Mouse (Mus musculus): ENCODE results near the gene Cldnd1. TPM values are rescaled to one million over a fixed set of nuclear protein-coding genes. Genes with fewer than 3 reads are reported as not detected.

Cldnd1 gene
- polyA plus RNA-seq, 1 experiment = 0.21 TPM

DNA sequence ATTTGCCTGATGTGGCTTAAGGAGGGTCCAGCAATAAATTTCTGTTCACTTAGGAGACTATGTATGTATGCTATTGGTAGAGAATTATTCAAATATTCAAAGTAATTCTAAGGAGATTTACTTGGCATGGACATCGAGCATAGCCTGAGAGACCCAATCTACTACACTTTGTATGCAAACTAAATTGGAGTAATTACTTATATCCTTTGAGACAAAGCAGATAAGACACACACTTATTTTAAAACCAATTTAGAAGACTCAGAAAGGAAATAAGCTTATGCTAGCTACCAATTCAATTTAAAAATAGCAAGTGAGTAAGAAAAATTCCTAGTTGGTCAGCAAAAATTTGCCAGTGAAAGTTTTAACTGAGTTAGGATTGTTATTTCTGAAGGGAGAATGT, 35.4 kb downstream of the Cldnd1 start, which contains the start of gene Olfr172:
Gene Olfr172 (minus strand): TSS at position 101 of the 400 bp plus-strand sequence.
- TF ChIP-seq TAL1 (IDR thresholded peaks at IDR 0.05; ENCODE audit: low read length) (no peak), GATA1 (IDR thresholded peaks at IDR 0.05; ENCODE audit: low read length) (no peak)
- Histone ChIP-seq H3K4me1 (ENCODE audit: control insufficient read depth) (no peaks in the 10 kb centered on the region), H3K27me3 (ENCODE audit: control insufficient read depth) (no peaks in the 10 kb centered on the region), H3K9me3 (ENCODE audit: control insufficient read depth, low read length) (0 out of 2 replicates have a peak, but pooled peaks cover 2% of the 10 kb centered on the region), H3K36me3 (ENCODE audit: control insufficient read depth) (no peaks in the 10 kb centered on the region), H3K4me3 (replicated peaks) (no peak within 1 kb of the TSS)

Other genes starting within 250 kb of the Cldnd1 start
- gene St3gal6, start 203.7 kb upstream of the Cldnd1 start, polyA plus RNA-seq (2012) = 10.4 and 11.5 TPM in 2 replicates
- gene Gm813, start 110.9 kb upstream of the Cldnd1 start, polyA plus RNA-seq (2012) = not detected in 2 replicates
- 0.04 TPM in 1 of 2 replicates, not detected in the other for gene E330017A01Rik, start 89.2 kb upstream of the Cldnd1 start, polyA plus RNA-seq (2012)
- gene Cpox, start 57.6 kb upstream of the Cldnd1 start, polyA plus RNA-seq (2012) = 45.0 and 55.5 TPM in 2 replicates
- not detected in 2 replicates for gene Gpr15, start 8.8 kb upstream of the Cldnd1 start, polyA plus RNA-seq (2012)
- gene Olfr172, start 35.3 kb downstream of the Cldnd1 start, polyA plus RNA-seq (2012) = 0.04 TPM in 1 of 2 replicates, not detected in the other
- gene Olfr173, start 72.4 kb downstream of the Cldnd1 start, polyA plus RNA-seq (2012) = not detected in 2 replicates
- not detected in 2 replicates for gene Olfr175-ps1, start 98.9 kb downstream of the Cldnd1 start, polyA plus RNA-seq (2012)
- gene Olfr177, start 146.9 kb downstream of the Cldnd1 start, polyA plus RNA-seq (2012) = not detected in 2 replicates
- not detected in 2 replicates for gene Olfr178, start 164.2 kb downstream of the Cldnd1 start, polyA plus RNA-seq (2012)
- not detected in 2 replicates for gene Olfr181, start 200.8 kb downstream of the Cldnd1 start, polyA plus RNA-seq (2012)
- not detected in 2 replicates for gene Olfr180, start 201.5 kb downstream of the Cldnd1 start, polyA plus RNA-seq (2012)

All from erythroblast, embryonic 14.5 days (primary cell).